Mouse (Mus musculus): ENCODE results near the gene Ndufs1.

Gene Ndufs1

DNA sequence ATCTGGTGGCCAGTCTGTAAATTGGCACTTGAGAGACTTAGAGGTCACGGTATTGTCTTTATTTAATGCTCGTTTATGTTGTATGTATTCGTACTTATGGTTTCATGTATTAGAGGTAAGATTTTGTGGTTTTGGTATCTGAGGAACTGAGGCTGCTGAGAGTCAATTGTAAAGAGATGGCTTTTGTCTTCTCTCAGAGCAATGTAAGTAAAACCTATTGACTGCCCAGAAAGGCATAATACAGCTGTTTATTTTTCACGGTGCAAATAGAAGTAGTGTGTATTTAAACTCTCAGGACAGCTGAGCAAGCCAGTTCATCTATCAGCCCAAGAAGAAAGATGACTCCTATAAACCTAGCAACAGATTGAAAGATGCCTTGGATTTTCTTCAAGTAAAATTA, 61.5 kb downstream of the Ndufs1 start:
- DNase-seq, result peak; percentile 13

GRCm38 (mm10) chr1:63114136-63114781, 62.4 kb downstream of the Ndufs1 start, which contains the start of gene Ino80d:
Ino80d (minus strand) TSS chr1:63114667.
- peak; percentile 83 for DNase-seq

DNA sequence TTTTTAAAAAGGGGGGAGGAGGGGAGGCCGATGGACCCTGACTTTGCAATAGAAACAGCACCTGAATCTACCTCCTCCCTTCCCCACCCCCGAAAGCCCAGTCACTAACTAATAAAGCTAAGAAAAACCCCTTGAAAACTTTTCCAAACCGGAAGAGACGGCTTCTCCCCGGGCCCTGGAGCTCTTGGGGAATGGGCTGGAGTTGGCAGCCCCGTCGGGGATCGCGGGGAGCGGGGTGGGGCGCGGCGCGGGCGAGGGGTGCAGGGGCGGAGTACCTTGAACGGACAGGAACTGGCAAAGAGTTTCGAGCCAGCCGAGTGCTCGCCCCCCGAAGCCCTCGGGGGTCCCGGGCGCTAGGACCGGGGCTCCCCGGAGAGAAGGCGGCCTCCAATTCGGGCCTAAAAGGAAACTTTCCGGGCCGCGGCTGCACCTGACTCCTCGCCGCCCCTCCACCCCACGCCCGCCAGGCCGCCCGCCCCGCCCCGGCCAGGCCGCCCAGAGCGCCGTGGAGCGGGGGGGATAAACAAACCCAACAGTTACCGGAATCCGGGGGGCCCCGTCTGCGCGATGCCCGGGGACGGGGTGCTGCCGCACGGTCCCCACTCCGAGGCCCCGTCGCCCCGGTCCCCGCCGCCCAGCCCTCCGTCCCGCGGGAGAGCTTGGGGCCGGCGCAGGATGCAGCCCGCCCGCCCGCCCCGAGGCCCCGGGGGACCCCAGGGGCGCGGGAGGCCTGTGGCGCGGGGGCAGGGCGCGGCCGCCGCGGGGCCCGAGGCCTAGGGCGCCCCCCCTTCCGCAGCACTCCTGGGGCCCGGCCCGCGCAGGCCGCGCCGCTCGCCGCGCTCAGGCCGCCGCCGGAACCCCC, 63.1 kb downstream of the Ndufs1 start:
- peak; percentile 60 for DNase-seq

GRCm38 (mm10) chr1:63112865-63113261, 63.8 kb downstream of the Ndufs1 start:
- peak; percentile 36 for DNase-seq

DNA sequence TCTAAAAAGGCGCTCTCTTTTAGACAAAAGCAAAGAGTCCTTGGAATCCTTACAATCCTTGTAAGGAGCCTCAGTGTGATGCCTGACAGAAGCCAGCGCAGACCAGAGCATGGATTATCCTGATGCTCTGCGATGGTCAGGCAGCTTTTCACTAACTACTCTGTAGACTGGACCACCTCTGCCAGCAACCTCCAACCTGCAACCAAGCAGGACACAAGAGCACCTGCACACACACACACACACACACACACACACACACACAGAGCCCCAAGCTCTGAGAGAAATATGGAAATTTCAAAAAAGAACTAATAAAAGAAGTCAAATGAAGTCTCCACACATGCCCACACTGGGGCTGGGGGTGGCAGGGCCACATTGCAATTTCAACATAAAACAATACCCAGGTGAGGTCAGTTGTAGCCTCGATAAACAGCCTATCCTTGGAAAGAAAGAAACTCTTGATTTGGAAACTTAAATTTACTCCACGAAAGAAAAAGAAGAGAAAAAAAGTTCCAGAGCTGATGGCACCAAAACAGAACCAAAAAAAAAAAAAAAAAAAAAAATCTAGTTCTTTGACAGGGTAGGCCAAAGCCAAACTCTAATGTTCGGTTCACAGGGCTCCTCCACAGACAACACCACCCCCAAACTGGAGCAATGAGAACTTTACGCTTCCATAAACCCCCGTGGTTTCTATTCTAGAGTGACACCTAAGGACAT, 64.3 kb downstream of the Ndufs1 start:
- DNase-seq, result no peak

- peak; percentile 28 for DNase-seq
Observed at GRCm38 (mm10) chr1:63110536-63111285, 65.9 kb downstream of the Ndufs1 start.

GRCm38 (mm10) chr1:63107614-63108327, 68.9 kb downstream of the Ndufs1 start:
- DNase-seq, result no peak

GRCm38 (mm10) chr1:63102758-63103451, 73.7 kb downstream of the Ndufs1 start:
- no peak for DNase-seq

GRCm38 (mm10) chr1:63100196-63100595, 76.4 kb downstream of the Ndufs1 start:
- no peak for DNase-seq

DNA sequence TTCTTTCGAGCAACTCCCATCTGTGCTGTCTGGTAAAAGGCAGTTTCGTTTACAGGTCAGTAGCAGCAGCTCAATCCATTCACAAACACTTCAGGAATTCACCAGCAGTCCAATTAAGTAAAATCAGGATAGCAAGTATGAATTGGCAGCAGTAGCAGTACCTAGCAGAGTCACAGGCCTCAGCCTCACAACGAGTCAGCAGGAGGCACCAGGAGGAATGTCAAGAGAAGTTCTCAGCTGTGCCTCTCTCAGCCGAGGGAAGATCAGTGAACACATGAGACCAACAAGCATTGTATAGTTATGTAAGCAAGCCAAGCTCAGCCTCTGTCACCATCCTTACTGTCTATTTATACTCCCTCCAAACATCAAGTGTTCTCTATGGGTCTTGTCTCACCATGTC, 77.8 kb downstream of the Ndufs1 start:
- DNase-seq, result no peak

DNA sequence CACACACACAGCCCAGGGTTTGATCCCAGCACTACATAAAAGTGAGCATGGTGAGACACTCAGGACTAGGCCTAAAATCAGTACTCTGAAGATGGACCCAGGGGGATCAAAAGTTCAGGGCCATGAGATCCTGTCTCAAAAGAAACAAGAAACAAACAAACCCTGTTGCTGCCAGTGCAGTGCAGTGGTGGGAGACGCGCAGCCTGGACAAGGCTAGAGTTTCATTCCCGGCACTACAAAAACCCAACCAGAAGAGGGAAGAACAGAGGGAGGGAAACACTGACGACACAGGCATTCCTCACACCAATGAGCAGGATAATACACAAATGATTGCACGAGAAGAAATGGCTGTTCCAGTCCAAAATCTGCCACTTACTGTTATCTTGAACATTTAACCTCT, 80.6 kb downstream of the Ndufs1 start:
- no peak for DNase-seq
